Mouse (Mus musculus): ENCODE results near the gene Ncdn. TPM values are rescaled to one million over a fixed set of nuclear protein-coding genes. Genes with fewer than 3 reads are reported as not detected.
A peak's percentile ranks its signal among the peaks of the same experiment; 100 is the strongest.

Ncdn gene
- total RNA-seq (2021), result 100 to 1,000 TPM; 920 to 932 TPM

DNA sequence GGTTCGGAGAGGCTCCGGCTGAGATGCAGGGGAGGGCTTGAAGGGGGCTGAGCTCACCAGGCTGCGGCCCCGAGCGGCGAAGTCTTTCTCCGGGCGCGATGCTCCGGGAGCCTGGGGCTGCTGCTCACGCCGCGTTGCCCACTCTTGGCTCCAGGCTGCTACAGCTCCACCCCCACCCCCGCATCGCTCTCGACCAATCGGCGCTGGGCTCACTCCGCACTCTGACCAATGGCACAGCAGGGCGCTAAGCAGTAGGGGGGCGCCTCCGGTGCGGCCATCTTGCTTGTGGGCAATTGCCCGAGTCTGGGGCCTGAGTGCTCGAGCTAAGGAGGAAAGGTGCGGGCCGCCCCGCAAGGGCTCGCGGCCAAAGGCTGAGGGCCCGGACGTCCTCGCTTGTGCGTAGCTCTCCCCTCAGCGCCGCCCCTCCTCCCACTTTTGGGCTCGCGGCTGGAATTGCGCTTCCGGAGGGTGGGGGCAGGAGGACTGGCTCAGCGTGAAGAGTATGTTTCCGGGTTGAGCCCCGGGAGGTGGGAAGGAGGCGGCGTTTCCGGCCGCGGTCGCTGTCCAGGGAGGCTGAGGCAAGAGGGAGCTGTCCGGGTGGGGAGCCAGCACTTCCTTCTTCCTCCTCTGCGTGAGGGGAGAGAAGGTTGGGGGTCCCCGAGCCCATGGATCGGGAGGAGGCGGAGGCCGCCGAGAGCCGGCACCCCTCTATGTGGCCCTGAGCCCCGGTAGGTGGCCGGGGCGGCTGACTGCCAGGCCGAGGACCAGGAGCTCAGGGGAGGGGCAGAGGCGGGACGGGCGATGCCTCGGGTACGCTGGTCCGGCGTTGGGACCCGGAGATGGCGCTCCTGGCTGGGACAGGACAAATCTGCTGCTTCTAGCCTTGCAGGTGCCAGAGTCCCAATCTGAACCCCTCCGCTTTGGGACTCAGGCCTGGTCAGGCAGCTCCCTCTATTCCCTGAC is at the start of gene Ncdn, which contains the start of gene AU040320:
Gene Ncdn, minus strand, starts transcription at position 171 of the 963 bp plus-strand sequence.
Gene AU040320, plus strand, starts transcription at position 277 of the 963 bp plus-strand sequence.
- intact Hi-C loops (cut with DNase I), result loop anchor here (2.0 to 5.0 kb wide), 3 partner anchors 39 to 551 kb away; partner anchors contain the start of gene Thrap3
- DNase-seq (ENCODE audit: low spot score in 2 of 2), result peak; percentile 98 to 99

DNA sequence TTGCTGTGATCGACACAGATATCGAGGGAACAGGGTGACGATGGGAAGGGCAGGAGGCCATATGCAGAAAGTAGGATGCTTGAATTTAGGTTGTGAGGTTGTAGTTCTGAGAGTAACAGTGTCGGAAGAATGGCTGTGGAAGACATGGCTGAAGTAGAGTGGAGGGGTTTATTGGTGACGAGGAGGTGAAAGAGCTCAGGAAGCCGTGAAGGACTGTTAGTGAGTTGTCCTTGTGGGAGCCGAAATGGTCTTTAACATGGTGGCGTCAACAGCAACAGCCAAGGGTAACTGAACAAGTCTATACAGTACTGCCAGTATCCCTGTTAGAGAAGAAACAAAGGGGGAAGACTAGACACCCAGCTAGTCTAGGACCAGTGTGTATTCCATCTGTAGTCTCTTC is 48.9 kb upstream of the Ncdn start:
- intact Hi-C loops (cut with DNase I), result no loop called here
- no peak for DNase-seq (ENCODE audit: low spot score in 2 of 2)

DNA sequence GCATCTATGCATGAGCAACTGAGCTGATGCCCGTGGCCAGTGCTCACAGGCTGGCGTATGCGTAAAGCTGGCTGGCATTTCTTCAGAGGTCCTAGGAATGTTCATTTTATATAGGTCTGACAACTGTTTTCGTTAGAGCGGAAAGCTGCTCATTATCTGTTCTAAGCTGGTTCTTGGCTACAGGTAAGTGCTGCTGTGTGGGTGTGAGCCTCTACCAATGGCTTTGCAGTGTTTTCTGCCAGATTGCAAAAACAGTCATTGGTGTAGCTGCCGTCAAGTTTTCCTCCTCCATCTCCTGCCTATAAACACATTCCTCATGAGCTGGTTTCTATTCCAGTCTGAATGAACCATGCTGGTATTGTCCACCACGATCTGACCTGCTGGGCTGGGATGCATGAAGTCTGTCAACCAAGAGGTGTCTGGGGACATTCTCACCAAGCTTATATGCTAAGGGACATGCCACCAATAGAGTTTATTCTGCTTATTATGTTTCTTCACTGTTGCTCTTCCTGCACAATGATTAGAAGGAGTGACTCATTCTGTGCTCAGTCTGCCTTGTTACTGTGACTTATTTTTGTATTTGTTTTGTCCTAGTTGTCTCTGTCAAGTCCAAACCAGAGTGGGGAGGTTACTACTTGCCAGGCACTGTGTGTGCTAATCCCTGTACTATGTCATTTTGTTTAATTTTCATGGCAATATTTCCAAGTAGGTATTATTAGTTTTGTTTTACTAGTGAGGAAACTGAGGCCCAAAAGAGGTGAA is 39.3 kb upstream of the Ncdn start:
- DNase-seq (ENCODE audit: low spot score in 2 of 2), result peak; percentile 47 to 69
- intact Hi-C loops (cut with DNase I), result loop anchor here (5.0 kb wide), 1 partner anchor 40 kb away; the partner anchor contains the start of genes AU040320 and Ncdn

DNA sequence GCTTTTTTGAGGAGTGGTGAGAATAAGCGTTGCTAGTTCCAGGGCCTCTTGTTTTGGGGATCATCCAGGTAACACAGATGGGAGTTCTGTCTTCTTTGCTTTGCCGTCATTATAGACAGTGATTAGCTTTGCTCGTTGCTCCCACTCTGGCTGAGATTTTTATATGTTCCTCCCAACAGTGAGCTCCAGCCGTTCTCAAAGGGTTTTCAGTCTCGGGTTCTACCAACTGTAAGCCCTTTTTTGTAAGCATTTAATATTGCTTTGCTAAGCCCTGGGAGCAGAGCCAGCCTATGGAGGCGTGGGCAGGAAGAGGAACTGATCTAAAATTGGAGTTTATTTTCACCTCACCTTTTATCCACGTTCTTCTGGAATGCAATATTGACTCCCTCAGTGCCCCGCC is 29.8 kb upstream of the Ncdn start:
- DNase-seq (ENCODE audit: low spot score in 2 of 2), result peak in 1 of 2 experiments; percentile 70
- intact Hi-C loops (cut with DNase I), result no loop called here

DNA sequence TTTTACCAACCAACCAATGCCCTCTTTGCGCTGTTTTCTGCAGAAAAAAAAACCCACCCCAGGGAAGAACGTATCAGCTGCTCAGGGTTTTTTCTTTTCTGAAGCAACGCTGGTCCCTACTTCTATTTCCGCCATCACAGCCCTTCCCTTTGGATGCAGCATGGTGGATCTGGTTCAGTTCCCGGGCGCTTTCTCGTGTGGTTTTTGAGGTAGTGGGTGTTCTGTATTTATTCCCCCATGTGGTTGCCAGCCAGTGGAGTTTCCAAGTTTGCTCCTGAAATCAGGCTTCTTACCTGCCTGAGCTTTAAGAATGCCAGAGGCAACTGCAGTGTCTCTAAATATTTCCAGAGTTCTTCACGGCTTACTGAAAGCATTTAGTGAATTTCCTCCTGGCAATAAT is 29.3 kb upstream of the Ncdn start:
- peak in 1 of 2 experiments; percentile 55 for DNase-seq (ENCODE audit: low spot score in 2 of 2)
- intact Hi-C loops (cut with DNase I), result no loop called here

DNA sequence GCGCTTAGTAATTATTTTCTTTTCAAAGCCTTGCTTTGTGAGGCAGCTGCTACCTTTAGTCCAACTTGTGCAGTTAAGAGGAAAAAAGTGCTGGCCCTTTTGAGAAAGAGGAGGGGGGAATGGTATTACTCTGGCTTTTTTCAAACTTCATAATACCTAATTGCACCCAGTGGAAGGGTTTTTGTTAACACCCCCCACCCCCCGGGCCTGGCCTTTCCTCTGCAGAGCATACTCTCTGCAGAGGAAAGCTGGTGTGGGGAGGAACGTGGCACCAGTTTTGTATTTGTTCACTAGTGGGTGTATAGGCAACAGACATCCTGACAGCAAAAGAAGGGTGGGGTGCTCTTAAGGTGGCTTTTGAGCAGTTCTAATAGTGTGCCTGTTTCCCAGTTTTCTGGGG is 28.6 kb upstream of the Ncdn start:
- intact Hi-C loops (cut with DNase I), result no loop called here

DNA sequence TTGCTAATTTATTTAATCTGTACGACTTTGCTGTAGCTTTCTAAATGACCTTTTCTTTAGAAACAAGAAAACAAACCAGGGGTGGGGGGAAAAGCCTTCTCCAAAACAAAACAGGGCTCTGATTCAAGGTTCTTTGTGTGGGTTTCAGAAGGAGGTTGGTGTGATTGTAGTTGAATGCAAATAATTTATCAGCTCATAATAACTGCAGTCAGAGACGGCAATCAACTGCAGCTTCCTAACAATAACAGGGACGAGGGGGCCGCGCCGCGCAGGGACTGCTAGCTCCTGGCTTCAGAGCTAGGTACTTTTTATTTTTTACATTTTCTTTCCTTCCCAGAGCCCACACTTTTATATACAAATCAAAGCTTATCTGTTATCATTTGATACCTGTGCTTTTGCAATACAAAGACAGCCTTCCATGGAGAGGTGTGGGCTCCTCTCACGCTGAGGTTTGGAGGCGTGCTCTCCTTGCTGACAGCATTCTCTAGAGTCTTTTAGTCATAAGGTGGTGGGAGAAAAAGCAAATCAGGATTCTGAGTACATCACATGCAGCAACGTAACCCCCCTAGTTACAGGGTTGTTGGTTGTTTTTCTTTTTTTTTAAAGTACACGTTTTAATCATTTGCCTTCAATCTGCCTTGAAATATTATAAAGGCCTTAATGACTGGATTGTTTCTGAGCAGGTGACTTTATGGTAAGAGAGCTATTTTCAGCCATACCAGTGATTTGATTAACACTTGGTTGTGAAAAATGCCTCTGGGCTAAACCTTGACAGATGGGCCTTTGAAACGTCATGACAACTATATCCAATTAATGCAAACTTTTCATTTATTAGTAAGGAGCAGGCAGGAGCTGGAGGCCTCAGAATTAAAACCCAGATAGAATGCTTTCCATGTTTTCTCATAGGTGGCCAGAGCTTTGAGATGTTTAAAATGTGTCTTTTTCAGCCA is 26.9 kb upstream of the Ncdn start:
- peak in 1 of 2 experiments; percentile 45 for DNase-seq (ENCODE audit: low spot score in 2 of 2)
- intact Hi-C loops (cut with DNase I), result no loop called here

More for the DNA sequence above, 28.6 kb upstream of the Ncdn start:
- no peak for DNase-seq (ENCODE audit: low spot score in 2 of 2)

DNA sequence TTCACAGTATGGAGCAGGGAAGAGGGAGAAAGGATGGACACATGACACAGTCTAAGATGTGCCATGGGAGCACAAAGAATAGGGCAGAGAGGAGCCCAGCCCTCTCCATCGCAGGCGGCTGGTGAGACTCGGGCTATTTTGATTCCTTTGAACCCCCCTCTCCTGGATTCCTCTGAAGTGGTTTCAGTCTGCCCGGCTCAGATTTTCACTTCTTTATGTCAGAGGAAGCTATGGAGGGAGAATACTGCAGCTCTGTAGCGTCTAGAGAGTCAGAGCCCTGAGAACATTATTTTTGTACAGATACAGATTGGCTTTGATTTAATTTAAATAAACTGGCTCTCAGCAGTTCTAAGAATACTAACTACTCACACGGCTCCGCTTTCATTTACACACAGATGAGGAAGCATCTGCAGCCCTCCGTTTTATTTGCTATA is 25.9 kb upstream of the Ncdn start:
- intact Hi-C loops (cut with DNase I), result no loop called here
- DNase-seq (ENCODE audit: low spot score in 2 of 2), result peak in 1 of 2 experiments; percentile 76

DNA sequence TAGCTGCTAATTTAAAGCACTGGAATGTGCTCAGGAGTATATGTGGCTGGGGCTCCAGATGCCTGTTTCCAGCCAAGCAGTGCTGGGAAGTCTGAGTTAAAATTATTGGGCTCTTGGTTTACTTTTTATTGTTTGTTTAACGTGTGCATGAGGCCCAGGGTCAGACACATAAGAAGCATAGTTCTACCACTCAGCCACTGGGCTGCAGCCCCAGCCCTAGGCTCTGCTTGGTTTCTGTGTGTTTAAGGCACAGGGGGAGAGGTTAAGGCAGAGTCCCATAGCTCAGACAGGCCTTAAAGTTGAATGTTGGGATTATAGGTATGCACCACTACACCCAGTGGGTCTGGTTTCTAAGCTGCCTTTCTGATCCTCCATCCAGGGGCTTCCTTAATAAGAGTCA is 21.9 kb upstream of the Ncdn start:
- no peak for DNase-seq (ENCODE audit: low spot score in 2 of 2)
- intact Hi-C loops (cut with DNase I), result no loop called here

DNA sequence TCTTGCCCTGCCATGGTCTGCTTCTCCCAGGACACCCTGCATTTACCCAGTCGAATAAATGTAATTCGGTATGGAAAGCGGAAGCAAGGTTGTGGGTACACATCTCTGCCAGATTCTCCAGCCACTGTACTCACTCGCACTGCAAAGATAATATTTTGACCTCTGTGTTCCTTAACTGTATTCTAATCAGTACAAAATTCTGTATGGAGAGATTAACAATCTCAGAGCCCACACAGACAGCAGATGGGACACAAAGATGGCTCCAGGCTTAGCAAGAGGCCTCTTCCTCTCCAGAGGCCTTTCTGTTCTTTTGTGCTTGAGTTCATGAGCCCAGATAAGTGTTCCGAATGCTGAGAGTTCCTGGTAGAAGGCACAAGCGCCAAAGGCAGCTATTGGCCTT is 20.6 kb upstream of the Ncdn start:
- DNase-seq (ENCODE audit: low spot score in 2 of 2), result no peak
- intact Hi-C loops (cut with DNase I), result no loop called here

DNA sequence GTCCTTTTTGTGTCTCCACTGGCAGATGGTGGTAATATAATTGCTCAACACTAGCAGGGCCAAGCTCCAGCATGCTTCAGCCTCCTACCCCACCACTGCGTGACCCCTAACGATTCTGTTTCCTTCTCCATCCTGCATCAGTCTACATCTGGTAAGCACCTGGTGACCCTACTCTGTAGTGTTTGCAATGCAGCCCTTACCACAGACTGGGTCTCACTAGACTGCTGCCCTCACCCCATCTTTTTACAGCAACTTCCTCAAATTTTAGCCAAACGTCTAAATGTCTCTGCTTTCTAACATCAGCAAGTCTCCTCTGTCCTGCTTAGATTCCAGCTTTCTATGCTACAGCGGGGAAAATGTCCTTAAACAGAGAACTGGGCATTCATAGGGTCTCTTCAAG is 17.6 kb upstream of the Ncdn start:
- intact Hi-C loops (cut with DNase I), result no loop called here
- no peak for DNase-seq (ENCODE audit: low spot score in 2 of 2)

DNA sequence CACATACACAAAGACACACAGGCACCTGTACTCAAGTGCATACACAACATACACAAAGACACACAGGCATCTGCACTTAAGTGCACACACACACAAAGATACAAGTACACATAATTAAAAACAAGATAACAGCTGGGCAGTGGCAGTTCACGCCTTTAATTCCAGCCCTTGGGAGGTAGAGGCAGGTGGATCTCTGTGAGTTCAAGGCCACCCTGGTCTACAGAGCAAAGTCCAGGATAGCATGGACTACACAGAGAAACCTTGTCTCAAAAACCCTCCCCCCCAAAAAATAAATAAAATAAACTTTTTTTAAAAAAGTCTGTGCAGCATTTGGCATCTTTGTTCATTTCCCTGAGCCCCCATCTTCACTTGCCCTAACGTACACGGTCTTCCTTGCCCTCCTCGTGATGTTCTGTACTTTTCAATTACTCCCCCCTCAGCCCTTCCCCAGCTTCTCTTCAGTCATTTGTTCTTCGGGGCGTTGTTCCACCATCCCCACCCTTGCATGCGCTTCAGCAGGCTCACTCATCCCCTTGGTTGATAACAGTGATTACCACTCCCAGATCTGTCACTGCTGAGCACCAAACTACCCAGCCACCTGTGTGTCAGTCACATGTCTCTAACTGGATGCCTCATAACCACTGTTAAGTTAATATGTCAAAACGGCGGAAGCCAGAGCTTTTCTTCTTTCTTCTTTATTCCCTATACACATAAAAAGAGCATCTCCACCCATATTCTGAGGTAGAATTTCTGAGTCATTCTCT is 16.7 kb upstream of the Ncdn start:
- DNase-seq (ENCODE audit: low spot score in 2 of 2), result no peak
- intact Hi-C loops (cut with DNase I), result no loop called here

DNA sequence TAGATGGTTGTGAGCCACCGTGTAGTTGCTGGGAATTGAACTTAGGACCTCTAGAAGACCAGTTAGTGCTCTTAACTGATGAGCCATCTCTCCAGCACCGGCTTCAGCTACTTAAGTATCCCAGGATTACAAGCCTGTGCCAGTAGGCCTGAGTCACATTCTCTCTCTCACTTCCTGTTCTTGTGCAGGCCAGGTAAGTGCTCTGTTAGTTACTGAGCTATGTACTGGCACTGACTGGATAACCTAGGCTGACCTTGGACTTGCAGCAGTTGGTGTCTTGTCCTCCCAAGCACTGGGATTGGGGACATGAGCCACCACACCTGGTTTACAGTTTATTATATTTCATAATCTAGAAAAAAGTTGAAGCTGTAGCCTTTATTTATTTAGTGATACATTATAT is 10.2 kb upstream of the Ncdn start:
- DNase-seq (ENCODE audit: low spot score in 2 of 2), result no peak
- intact Hi-C loops (cut with DNase I), result no loop called here

DNA sequence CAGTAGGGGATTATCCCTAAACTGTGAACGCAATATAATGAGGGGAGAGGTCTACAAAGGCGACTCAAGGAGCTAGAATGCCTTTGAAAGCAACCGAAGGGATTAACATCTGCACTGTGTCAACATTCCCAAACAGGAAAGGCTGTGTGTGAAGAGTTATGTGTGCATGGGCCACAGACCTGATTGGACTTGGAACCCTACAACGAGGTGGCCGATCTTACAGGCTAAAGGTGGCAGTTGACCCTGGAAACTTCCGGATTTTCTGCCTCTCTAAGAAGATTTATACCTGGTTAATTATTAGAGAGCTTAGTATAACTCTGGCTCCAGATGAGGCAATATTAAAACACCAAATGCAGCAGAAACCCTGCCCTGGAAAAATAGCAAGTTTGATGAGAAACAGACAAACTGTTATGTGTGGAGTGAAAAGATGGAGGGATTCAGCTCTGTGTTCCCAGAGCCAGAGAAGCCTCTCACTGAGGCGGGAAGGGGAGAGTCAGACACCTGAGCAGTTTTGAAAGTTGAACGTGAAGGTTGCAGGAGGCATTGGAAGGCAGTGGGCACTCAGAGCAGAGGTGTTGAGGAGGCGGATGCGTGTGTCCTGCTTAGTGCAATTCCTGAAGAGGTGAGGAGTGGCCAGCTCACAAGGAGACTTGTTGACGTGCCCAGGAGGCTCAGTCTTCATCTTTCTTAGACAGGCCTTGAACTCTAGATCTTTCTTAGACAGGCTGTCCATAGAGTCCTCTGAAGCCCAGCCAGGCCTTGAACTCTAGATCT is 9.5 kb upstream of the Ncdn start:
- intact Hi-C loops (cut with DNase I), result no loop called here
- DNase-seq (ENCODE audit: low spot score in 2 of 2), result no peak

DNA sequence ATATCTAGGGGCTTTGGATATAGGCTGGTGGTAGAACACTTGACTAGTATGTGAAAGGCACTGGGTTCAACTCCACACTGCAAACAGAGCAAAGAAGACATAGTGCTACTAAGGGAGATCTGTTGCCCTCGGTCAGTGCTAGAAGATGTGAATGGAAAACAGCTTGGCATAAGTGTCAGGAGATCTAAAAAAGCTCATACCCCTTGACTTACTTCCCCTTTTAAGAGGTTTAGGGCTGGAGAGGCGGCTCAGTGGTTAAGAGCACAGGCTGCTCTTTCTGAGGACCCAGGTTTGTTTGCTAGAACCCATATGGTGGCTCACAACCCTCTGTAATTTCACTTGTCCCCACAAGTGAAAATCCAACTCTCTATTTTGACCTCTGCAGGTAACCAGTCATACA is 6.2 kb upstream of the Ncdn start:
- intact Hi-C loops (cut with DNase I), result no loop called here
- no peak for DNase-seq (ENCODE audit: low spot score in 2 of 2)

DNA sequence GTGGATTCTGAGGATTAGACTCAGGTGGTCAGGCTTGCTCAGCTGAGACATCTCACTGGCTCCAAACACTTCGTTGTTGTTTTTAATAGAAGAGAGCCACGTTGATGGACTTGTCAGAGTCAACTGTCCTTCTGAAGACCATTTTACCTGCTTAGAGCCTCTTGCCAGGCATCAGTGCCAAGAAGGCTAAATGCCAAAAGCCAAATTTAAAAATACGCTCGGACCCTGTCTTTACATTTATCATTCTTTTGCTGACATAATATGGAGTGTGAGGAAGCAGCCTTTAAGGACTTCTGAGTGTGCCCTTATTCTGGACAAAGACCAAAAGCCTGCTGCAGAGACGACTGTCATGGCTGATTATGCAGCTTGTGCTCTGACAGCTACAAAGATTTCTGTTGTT is 5.1 kb upstream of the Ncdn start:
- intact Hi-C loops (cut with DNase I), result no loop called here
- DNase-seq (ENCODE audit: low spot score in 2 of 2), result no peak

DNA sequence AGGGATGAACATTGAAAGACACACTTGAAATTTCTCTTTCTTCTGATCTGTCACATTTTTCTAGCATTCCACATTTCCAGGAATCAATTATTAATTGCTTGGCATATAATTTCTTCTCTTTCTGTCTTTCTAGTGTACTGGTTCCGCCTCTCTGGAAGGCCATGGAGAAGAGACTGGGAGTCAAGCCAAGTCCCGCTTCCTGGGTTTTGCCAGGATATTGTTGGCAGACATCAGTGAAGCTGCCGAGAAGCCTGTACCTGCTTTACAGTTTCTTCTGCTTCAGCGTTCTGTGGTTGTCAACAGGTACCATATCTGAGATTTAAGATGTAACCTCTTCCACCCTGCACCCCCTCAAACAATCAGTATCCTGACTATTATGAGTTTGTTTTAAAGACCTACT is 3.5 kb upstream of the Ncdn start:
- intact Hi-C loops (cut with DNase I), result no loop called here
- DNase-seq (ENCODE audit: low spot score in 2 of 2), result no peak
